In genomic region chr5:142694627-142695340, GRCm38 (mm10) we compare ENCODE assay signal across 9 mouse cellular contexts. TPM values are rescaled to one million over a fixed set of nuclear protein-coding genes. Genes with fewer than 3 reads are reported as not detected.
DNase-seq lines count a peak whose midpoint lies in the region; ATAC-seq lines count a peak whose summit lies in the region.
"Had no signal": no experiment of that assay in that cellular context is flagged by ENCODE, and none has a peak within 500 bp of the region (broad histone marks: within the 10 kb centered on the region; RNA-seq: fewer than 3 reads in every experiment).

No protein-coding gene starts in this region.

- no peak overlapping the region for H3K27ac ChIP-seq in heart, embryonic 15.5 days
- H3K27ac ChIP-seq in liver, embryonic 13.5 days: no peak overlapping the region
- no peak overlapping the region for H3K27ac ChIP-seq in forebrain, embryonic 12.5 days

- H3K9ac ChIP-seq in heart, embryonic 15.5 days: no peak overlapping the region
- H3K9ac ChIP-seq in liver, embryonic 13.5 days: no peak overlapping the region
- no peak overlapping the region for H3K9ac ChIP-seq in forebrain, embryonic 12.5 days

- no peaks in the 10 kb centered on the region for H3K36me3 ChIP-seq in heart, embryonic 15.5 days
- H3K36me3 ChIP-seq in liver, embryonic 13.5 days: no peaks in the 10 kb centered on the region
- no peaks in the 10 kb centered on the region for H3K36me3 ChIP-seq in forebrain, embryonic 12.5 days (replicated peaks)

- H3K4me1 ChIP-seq in heart, embryonic 15.5 days (replicated peaks): no peaks in the 10 kb centered on the region
- no peaks in the 10 kb centered on the region for H3K4me1 ChIP-seq in liver, embryonic 13.5 days (replicated peaks)
- H3K4me1 ChIP-seq in forebrain, embryonic 12.5 days: peaks cover 10% of the 10 kb centered on the region
- H3K4me1 ChIP-seq: megakaryocyte, embryonic 14.5 days had no signal

- DNase-seq in heart, adult 9 months (ENCODE audit: low spot score in 2 of 2): no peak
- DNase-seq in urinary bladder, postnatal 25 days (ENCODE audit: low spot score): peak; percentile 65
- DNase-seq in urinary bladder, adult 2 months (ENCODE audit: low spot score): no peak
- peak; percentile 78 for DNase-seq in forelimb bud, embryonic 11.5 days (ENCODE audit: low read depth, low spot score)
- DNase-seq in liver, embryonic 13.5 days: peak; percentile 35
- DNase-seq in urinary bladder, postnatal 36 days (ENCODE audit: low spot score in 2 of 2): peak; percentile 24 to 38

- no peaks in the 10 kb centered on the region for H3K9me3 ChIP-seq in heart, embryonic 15.5 days (replicated peaks)
- H3K9me3 ChIP-seq in liver, embryonic 13.5 days (replicated peaks): no peaks in the 10 kb centered on the region
- H3K9me3 ChIP-seq in forebrain, embryonic 12.5 days: no peaks in the 10 kb centered on the region
- H3K9me3 ChIP-seq: megakaryocyte, embryonic 14.5 days had no signal

- no peak overlapping the region for H3K4me3 ChIP-seq in heart, embryonic 15.5 days
- no peak overlapping the region for H3K4me3 ChIP-seq in liver, embryonic 13.5 days (replicated peaks)
- H3K4me3 ChIP-seq in forebrain, embryonic 12.5 days (replicated peaks): no peak overlapping the region
- H3K4me3 ChIP-seq: megakaryocyte, embryonic 14.5 days had no signal

- WGBS in heart, embryonic 15.5 days: 10% methylated on average over 12 of the region's 12 CpGs
- WGBS in liver, embryonic 13.5 days (ENCODE audit: insufficient replicate concordance): 6% methylated on average over 12 of the region's 12 CpGs
- WGBS in forebrain, embryonic 12.5 days: 13% methylated on average over 12 of the region's 12 CpGs

- H3K4me2 ChIP-seq in heart, embryonic 15.5 days: no peak overlapping the region
- no peak overlapping the region for H3K4me2 ChIP-seq in liver, embryonic 13.5 days
- no peak overlapping the region for H3K4me2 ChIP-seq in forebrain, embryonic 12.5 days

- peak; percentile 47; the same call in 1 of the 2 replicates for ATAC-seq in heart, embryonic 15.5 days (replicated peaks; ENCODE audit: insufficient number of reproducible peaks, insufficient read depth, low FRiP score, low read depth)
- no peak for ATAC-seq in liver, embryonic 13.5 days (ENCODE audit: low read depth)
- ATAC-seq in forebrain, embryonic 12.5 days (ENCODE audit: low FRiP score): no peak

- peaks cover 27% of the 10 kb centered on the region for H3K27me3 ChIP-seq in heart, embryonic 15.5 days
- peaks cover 27% of the 10 kb centered on the region for H3K27me3 ChIP-seq in liver, embryonic 13.5 days
- H3K27me3 ChIP-seq in forebrain, embryonic 12.5 days: peaks cover 8% of the 10 kb centered on the region

RNA-seq across cellular contexts. Expression of gene Slc29a4, which starts 2.5 kb away (rescaled TPM):
- 1.1 and 1.9 TPM in 2 replicates for polyA plus RNA-seq in heart, embryonic 15.5 days (2015; fragmentation: Nextera tagmentation; extraction: Ambion mirVana)
- 0.26 and 0.68 TPM in 2 replicates for polyA plus RNA-seq in urinary bladder, adult 2 months (2012; rRNA removed)
- polyA plus RNA-seq in liver, embryonic 13.5 days (2015; fragmentation: Nextera tagmentation; extraction: Ambion mirVana): 0.21 and 0.36 TPM in 2 replicates
- polyA plus RNA-seq in forebrain, embryonic 12.5 days (2016; fragmentation: Nextera tagmentation; extraction: Ambion mirVana): 43.4 and 44.9 TPM in 2 replicates

Comparison
In these comparisons a context has a peak if more than half of its experiments do, and no peak if none do; other contexts are left out.
1. DNase-seq: peak in urinary bladder, postnatal 25 days (single experiment), forelimb bud, embryonic 11.5 days (single experiment), liver, embryonic 13.5 days (single experiment) and urinary bladder, postnatal 36 days (2 of 2); none in heart, adult 9 months (0 of 2) and urinary bladder, adult 2 months (single experiment).
2. RNA of gene Slc29a4, which starts 2.5 kb away (polyA plus RNA-seq): 43.4 to 44.9 TPM in forebrain, embryonic 12.5 days; 1.1 to 1.9 TPM in heart, embryonic 15.5 days, 0.21 to 0.36 TPM in liver, embryonic 13.5 days and 0.26 to 0.68 TPM in urinary bladder, adult 2 months; every median in the first group is over 10 times any median in the second.